Mouse (Mus musculus) embryonic fibroblast, embryonic 13.5 days (primary cell): ENCODE measurements around the gene Egr2. TPM values are rescaled to one million over a fixed set of nuclear protein-coding genes. Genes with fewer than 3 reads are reported as not detected.

Experiments
- H3K27ac ChIP-seq: 2 replicates; pipeline ENCODE4 v1.5.1; 2012; ENCODE audit warnings: low read length, control low read depth, inconsistent platforms; ENCODE audit not compliant: insufficient read depth
- H3K4me1 ChIP-seq: 2 replicates; pipeline ENCODE4 v1.6.1; 2011; ENCODE audit warnings: low read length; ENCODE audit not compliant: control insufficient read depth, insufficient read depth
- H3K4me3 ChIP-seq: 2 replicates; pipeline ENCODE4 v1.5.1; 2011; ENCODE audit warnings: mild to moderate bottlenecking, control low read depth, low read length; ENCODE audit not compliant: insufficient read depth
- CTCF ChIP-seq: IDR thresholded peaks from 2 replicates; pipeline ENCODE4 v1.5.1; 2011; ENCODE audit warnings: mild to moderate bottlenecking, control low read depth, low read length, moderate library complexity, borderline replicate concordance; ENCODE audit not compliant: insufficient read depth
- POLR2A ChIP-seq: IDR thresholded peaks from 2 replicates; pipeline ENCODE4 v1.6.1; 2011; ENCODE audit warnings: low read depth, mild to moderate bottlenecking, control low read depth, low read length, moderate library complexity
- polyA plus RNA-seq: library from polyadenylated mRNA; stranded (reverse); fragments of >200 nt; gene quantifications from 2 replicates; pipeline ENCODE4 v1.2.4, GENCODE M21; 2011; ENCODE audit warnings: low read depth; ENCODE audit not compliant: missing spikeins, insufficient read length

Gene Egr2
- polyA plus RNA-seq, 1 experiment = 17.6 TPM

DNA sequence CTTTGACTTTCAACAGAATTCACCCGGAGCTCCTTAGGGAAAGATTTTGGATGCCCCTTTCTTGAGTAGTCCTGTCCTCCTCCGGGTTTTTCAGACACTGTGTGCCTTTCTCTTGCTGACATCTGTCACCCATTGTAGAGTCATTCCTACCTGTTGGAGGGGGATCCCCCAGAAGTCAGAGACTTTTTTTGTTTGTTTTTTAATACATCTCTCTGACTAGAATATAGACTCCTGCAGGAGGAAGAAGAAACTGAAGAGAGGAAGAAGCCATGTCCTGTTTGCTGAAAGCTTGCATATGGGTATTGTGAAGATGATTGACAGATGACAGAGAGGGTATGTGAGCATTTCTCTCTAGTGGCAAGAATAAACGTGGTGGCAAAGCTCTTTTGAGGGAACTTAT, 30.0 kb upstream of the Egr2 start:
- Histone ChIP-seq H3K4me3 (no peak overlapping the region), H3K27ac (no peak overlapping the region), H3K4me1 (peaks cover 6% of the 10 kb centered on the region)
- no peak for TF ChIP-seq CTCF
- TF ChIP-seq POLR2A = no peak

DNA sequence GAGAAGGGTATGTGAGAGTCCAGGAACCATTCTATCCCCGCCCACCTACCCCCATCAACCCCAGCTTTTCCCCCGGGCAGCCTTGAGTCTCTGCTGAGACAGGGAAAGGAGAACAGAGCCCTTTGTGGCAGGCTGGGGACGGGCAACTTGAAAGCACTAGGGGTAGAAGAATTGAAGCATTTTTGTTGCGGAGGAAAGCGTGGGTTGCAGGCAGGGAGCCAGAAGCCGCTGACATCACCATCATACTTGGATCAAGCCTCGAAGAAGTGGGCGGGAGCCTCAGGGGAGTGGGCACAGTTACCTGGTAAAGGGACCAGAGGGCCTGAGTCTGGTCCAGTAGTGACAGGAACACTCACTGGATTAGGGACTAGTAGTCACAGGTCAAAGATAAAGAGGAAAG, 23.1 kb upstream of the Egr2 start:
- TF ChIP-seq CTCF (no peak), POLR2A (no peak)
- Histone ChIP-seq H3K4me3 (no peak overlapping the region), H3K4me1 (no peaks in the 10 kb centered on the region), H3K27ac (no peak overlapping the region)

DNA sequence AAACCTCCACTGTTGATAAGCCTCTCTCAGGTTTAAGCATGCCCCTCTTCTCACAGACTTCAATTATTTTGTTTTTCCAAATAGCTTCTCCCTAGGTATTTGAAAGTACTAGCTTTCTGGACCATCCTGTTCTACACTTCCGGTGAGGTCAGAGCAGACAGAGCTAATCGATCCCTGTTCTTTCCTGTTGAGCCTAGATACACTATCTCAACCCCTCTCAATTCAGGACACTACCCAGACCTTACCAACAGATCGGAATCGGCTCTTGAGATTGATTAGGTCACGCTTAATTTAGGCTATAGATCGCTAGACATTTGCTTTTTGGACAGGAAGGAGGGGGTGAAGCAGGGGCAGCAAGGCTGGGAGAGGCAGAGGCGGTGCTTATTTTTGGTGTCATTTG, 22.4 kb upstream of the Egr2 start:
- Histone ChIP-seq H3K4me1 (no peaks in the 10 kb centered on the region), H3K27ac (no peak overlapping the region), H3K4me3 (no peak overlapping the region)
- no peak for TF ChIP-seq CTCF
- no peak for TF ChIP-seq POLR2A

DNA sequence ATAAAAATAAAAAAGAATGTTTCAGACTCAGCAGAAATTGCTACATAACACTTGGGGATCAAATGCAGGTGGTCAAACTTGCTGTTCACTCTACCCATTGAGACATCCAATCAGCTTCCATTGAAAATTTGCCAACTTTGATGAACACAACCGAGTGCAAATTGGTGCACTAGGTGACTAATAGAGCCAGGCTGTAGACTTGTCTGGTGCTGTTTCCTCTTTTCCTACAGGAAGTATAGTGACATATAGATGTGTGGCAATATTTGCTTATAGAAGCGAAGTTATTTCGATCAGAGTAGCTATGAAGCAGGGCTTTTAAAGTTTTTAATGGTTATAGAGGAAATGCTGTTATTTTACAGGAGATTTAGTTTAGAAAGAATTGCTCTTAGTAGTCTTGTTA, 16.5 kb upstream of the Egr2 start:
- Histone ChIP-seq H3K4me1 (peaks cover 1% of the 10 kb centered on the region; the same call in 1 of the 2 replicates), H3K4me3 (no peak overlapping the region), H3K27ac (no peak overlapping the region)
- TF ChIP-seq POLR2A (no peak), CTCF (no peak)

- Histone ChIP-seq H3K4me3 (no peak overlapping the region), H3K4me1 (peaks cover 8% of the 10 kb centered on the region), H3K27ac (peak overlapping the region; percentile 51; the same call in 1 of the 2 replicates)
- TF ChIP-seq CTCF (no peak), POLR2A (no peak)
Measured at GRCm38 (mm10) chr10:67524130-67524529, 11.1 kb upstream of the Egr2 start.

GRCm38 (mm10) chr10:67524694-67525093, 10.6 kb upstream of the Egr2 start:
- TF ChIP-seq CTCF (no peak), POLR2A (no peak)
- no peak overlapping the region for H3K4me3 ChIP-seq
- peaks cover 10% of the 10 kb centered on the region for H3K4me1 ChIP-seq
- no peak overlapping the region; the same call in 1 of the 2 replicates for H3K27ac ChIP-seq

- Histone ChIP-seq H3K4me1 (peaks cover 10% of the 10 kb centered on the region), H3K4me3 (no peak overlapping the region), H3K27ac (no peak overlapping the region)
- TF ChIP-seq CTCF (no peak), POLR2A (no peak)
Measured at GRCm38 (mm10) chr10:67526435-67526834, 8.8 kb upstream of the Egr2 start.

- Histone ChIP-seq H3K4me1 (peaks cover 4% of the 10 kb centered on the region; the same call in 1 of the 2 replicates), H3K27ac (no peak overlapping the region; the same call in 1 of the 2 replicates), H3K4me3 (no peak overlapping the region)
- TF ChIP-seq CTCF (no peak), POLR2A (no peak)
Measured at GRCm38 (mm10) chr10:67529769-67530168, 5.5 kb upstream of the Egr2 start.

DNA sequence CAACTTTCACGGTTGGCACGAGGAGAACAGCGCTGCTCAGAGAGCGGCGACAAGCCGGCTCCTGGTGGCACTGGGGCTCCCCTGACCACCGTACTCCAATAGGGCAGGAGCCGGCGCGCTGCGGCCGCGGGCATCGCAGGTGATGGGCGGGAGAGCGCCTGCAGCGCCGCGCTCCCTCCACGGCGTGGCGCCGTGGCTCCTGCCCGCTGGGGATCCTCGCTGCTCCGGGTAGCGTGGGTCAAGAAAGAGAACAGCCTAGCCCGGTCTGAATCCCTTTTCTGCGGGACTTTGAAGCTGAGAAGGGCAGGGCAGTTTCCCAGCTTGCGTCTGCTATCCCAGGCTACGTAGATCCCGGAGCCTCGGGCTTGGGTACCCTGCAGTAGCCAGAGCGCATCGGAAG, 697 bp downstream of the Egr2 start:
- TF ChIP-seq POLR2A (no peak), CTCF (peak; percentile 75)
- Histone ChIP-seq H3K4me1 (no peaks in the 10 kb centered on the region), H3K27ac (peak overlapping the region; percentile 17; the same call in 1 of the 2 replicates), H3K4me3 (peak overlapping the region; percentile 51)

DNA sequence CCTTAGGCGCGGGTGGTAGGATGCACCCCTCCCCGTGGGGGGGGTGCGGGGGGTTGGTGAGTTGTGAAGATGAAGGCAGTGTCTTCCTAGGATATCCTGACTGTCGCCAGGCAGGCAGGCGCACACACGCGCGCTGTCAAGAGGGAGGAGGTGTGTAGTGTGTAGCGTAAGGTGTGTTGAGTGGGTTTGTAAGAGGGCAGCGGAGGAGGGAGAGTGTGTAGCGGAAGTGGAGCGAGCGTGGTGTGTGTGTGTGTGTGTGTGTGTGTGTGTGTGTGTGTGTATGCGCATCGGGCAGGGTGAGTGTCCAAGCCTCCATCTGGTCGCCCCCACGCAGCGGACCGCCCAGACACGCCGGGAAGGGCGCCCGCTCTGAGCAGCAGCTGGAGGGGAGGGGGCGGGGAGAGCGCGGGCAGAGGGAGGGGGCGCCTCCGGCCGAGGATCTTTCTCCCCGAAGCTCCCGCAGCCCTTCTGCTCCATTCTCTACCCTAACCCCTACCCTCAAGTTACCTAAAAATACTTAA, 1.4 kb downstream of the Egr2 start:
- H3K4me3 ChIP-seq = peak overlapping the region; percentile 51
- peak overlapping the region; percentile 67 for H3K27ac ChIP-seq
- no peaks in the 10 kb centered on the region for H3K4me1 ChIP-seq
- TF ChIP-seq CTCF (no peak), POLR2A (peak; percentile 40; the same call in 1 of the 2 replicates)

DNA sequence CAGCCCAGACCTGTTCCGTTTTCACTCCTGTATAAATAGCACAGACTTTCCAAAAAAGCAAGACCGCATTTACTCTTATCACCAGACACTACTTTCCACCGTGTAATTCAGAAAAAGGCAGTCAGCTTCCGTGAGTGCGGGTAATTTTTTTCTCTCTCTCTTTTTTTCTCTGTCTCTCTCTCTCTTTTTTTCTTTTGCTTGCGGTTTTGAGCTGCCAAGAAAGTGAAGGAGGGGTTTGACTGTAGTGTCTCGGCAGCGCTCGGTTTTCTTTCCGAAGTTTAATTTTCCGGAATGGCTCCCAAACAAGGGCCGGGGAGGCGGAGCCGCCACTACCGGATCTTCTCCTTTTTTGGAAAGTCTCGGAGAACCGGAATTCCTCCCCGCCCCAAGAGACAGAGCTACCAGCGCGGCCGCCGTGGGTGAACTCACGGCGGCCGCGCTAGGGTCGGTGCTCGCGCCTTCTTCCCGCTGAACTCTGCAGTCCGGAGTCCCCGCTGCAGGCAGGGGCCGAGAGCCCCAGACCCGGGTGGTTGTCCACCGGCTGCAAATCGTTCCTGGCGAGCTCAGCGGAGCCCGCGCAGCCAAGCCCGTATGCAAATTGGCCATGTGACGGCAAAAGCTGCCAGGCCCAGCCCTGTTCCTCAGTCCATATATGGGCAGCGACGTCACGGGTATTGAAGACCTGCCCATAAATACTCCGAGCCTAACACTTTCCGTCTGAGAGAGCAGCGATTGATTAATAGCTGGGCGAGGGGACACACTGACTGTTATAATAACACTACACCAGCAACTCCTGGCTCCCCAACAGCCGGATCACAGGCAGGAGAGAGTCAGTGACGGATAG, 2.1 kb downstream of the Egr2 start:
- H3K4me3 ChIP-seq = peak overlapping the region; percentile 66
- TF ChIP-seq POLR2A = peak; percentile 66
- no peak for TF ChIP-seq CTCF
- H3K27ac ChIP-seq = peak overlapping the region; percentile 67

More for the DNA sequence above, 2.1 kb downstream of the Egr2 start:
- no peaks in the 10 kb centered on the region for H3K4me1 ChIP-seq
